Mouse (Mus musculus) left cerebral cortex, postnatal 10 days (tissue): ENCODE data around the gene Cyp2s1. TPM values are rescaled to one million over a fixed set of nuclear protein-coding genes. Genes with fewer than 3 reads are reported as not detected.

Experiments
- DNase-seq, 2 experiments: peaks; one replicate each; pipeline ENCODE4 v3.0.0; 2021 to 2022; ENCODE audit warnings: low spot score in 2 of 2, mixed read lengths in 1 of 2; ENCODE audit errors: extremely low spot score in 1 of 2
- intact Hi-C: fragments of 180-260 bp; cut with DNase I; formaldehyde crosslinking; loops from one replicate; pipeline ENCODE4 v1.15.1; 2025
- microRNA-seq: library from miRNA; unstranded; fragments of <30 nt; microRNA quantifications from one replicate; pipeline ENCODE4 v1.2.0, GENCODE M21; 2022
- total RNA-seq, 2 experiments: library from RNA; stranded (reverse); gene quantifications; 2 replicates each; pipeline ENCODE4 v1.2.3; 2021

The Cyp2s1 gene
- total RNA-seq, 2 experiments from 2014 or later, result 5.5 to 8.1 TPM

GRCm38 (mm10) chr7:25753076-25753475, 63.6 kb downstream of the Cyp2s1 start:
- no peak for DNase-seq
- intact Hi-C loops, result no loop called here

Small RNA genes lying within 50 kb of the gene (microRNA-seq; reads per million reads assigned to microRNA genes)
- not detected for gene Gm24865

Other genes with a start within 250 kb of the Cyp2s1 start
- under 1 TPM in 1 of 2 experiments, not detected in 1; 0.64 TPM for gene Erich4, start 201.0 kb downstream of the Cyp2s1 start, total RNA-seq
- 10 to 100 TPM; 29.3 to 37.6 TPM for gene Dmac2, start 197.5 kb downstream of the Cyp2s1 start, total RNA-seq
- 1 to 10 TPM in 1 of 2 experiments, under 1 TPM in 1; 0.69 to 1.5 TPM for gene B3gnt8, start 190.3 kb downstream of the Cyp2s1 start, total RNA-seq
- 10 to 100 TPM; 25.0 to 28.9 TPM for gene Bckdha, start 157.9 kb downstream of the Cyp2s1 start, total RNA-seq
- gene Exosc5, start 157.7 kb downstream of the Cyp2s1 start, total RNA-seq, result 10 to 100 TPM; 21.8 to 22.0 TPM
- 10 to 100 TPM; 53.6 to 67.6 TPM for gene Tmem91, start 141.7 kb downstream of the Cyp2s1 start, total RNA-seq
- gene B9d2, start 136.1 kb downstream of the Cyp2s1 start, total RNA-seq, result 10 to 100 TPM; 34.5 to 36.3 TPM
- gene Tgfb1, start 129.9 kb downstream of the Cyp2s1 start, total RNA-seq, result 10 to 100 TPM in 1 of 2 experiments, 1 to 10 TPM in 1; 9.7 to 12.2 TPM
- 10 to 100 TPM; 41.7 to 46.1 TPM for gene Ccdc97, start 97.8 kb downstream of the Cyp2s1 start, total RNA-seq
- gene Hnrnpul1, start 62.2 kb downstream of the Cyp2s1 start, total RNA-seq, result 100 to 1,000 TPM; 116 to 117 TPM
- gene Axl, start 28.2 kb downstream of the Cyp2s1 start, total RNA-seq, result 10 to 100 TPM; 29.7 to 38.5 TPM
- not detected for gene Cyp2b10, start 80.7 kb upstream of the Cyp2s1 start, total RNA-seq
- gene Cyp2b13, start 244.6 kb upstream of the Cyp2s1 start, total RNA-seq, result not detected